Mouse (Mus musculus) midbrain, embryonic 13.5 days (tissue): ENCODE results near the gene Parp14. TPM values are rescaled to one million over a fixed set of nuclear protein-coding genes. Genes with fewer than 3 reads are reported as not detected.

Experiments used
- ATAC-seq: fragments of 200-750 bp; cut with Nextera tagmentation; 2 replicates; pipeline ENCODE4 v1.8.0; 2017; ENCODE audit warnings: mild to moderate bottlenecking, moderate TSS enrichment, moderate library complexity
- H3K27ac ChIP-seq: fragments of 300-500 bp; sonication (generic); 2 replicates; pipeline ENCODE4 v1.5.1; 2015; ENCODE audit warnings: inconsistent platforms, mild to moderate bottlenecking, moderate library complexity
- H3K27me3 ChIP-seq: fragments of 300-500 bp; sonication (generic); 2 replicates; pipeline ENCODE4 v1.6.1; 2015; ENCODE audit warnings: mild to moderate bottlenecking, inconsistent platforms
- H3K36me3 ChIP-seq: fragments of 300-500 bp; sonication (generic); 2 replicates; pipeline ENCODE4 v1.6.1; 2015; ENCODE audit warnings: mild to moderate bottlenecking, inconsistent platforms
- H3K4me1 ChIP-seq: fragments of 300-500 bp; sonication (generic); replicated peaks from 2 replicates; pipeline ENCODE4 v1.6.1; 2015; ENCODE audit warnings: inconsistent platforms
- H3K4me2 ChIP-seq: fragments of 300-500 bp; sonication (generic); replicated peaks from 2 replicates; pipeline ENCODE4 v1.6.1; 2015; ENCODE audit warnings: moderate library complexity, mild to moderate bottlenecking, inconsistent platforms
- H3K4me3 ChIP-seq: fragments of 300-500 bp; sonication (generic); replicated peaks from 2 replicates; pipeline ENCODE4 v1.5.1; 2015; ENCODE audit warnings: mild to moderate bottlenecking, inconsistent platforms
- H3K9ac ChIP-seq: fragments of 300-500 bp; sonication (generic); replicated peaks from 2 replicates; pipeline ENCODE4 v1.6.1; 2015; ENCODE audit warnings: mild to moderate bottlenecking, inconsistent platforms
- H3K9me3 ChIP-seq: fragments of 300-500 bp; sonication (generic); 2 replicates; pipeline ENCODE4 v1.6.1; 2016; ENCODE audit warnings: mild to moderate bottlenecking, inconsistent platforms
- WGBS: fragments of 180-500 bp; shearing (Covaris S2); methylation state at CpG from one replicate; pipeline ENCODE4 v1.1.7; 2015; 5-methylcytosine and 5-hydroxymethylcytosine counted together
- polyA plus RNA-seq: library from polyadenylated mRNA; unstranded; fragments of >200 nt; fragmentation: Nextera tagmentation; extraction: Ambion mirVana; gene quantifications from 2 replicates; pipeline ENCODE4 v1.2.1, GENCODE M21; 2015

Parp14 gene
- polyA plus RNA-seq: 0.24 and 0.35 TPM in 2 replicates

DNA sequence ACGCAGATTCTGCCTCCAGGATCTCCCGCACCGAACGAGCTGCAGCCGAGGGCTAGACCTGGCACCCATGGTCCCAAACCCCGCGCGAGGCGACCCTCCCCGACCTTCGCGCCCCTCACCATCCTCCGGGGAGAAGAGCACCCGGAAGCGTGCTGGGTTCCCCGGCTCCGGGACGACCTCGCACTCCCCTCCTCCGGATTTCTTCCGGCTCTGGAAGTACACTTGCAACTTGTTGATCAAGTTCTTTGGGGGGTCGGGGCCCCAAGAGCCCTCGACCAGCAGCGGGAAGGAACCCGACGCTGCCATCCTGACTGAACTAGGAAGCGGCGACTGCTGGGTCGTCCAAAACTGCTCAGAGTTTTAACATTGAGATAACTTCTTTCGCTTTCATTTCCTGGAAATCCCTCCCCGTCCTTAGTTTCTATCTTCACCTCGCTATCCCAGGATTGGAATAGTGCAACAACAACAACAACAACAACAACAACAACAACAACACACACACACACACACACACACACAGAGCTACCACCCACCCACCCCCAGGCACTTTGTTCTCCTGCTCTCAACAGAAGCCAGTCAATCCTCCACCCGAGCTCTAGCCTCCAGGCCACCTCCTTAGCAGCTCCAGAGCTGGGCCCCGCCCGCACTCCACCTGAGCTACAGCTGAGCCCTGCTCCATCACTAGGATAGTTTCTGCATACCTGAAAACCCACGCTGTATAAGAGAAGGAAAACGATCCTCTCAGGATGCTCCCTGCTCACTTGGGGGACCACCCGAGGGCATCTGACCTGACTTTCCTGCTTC, at the start of gene Parp14:
Parp14 (minus strand) TSS at position 497 of the 804 bp plus-strand sequence.
- peak within 1 kb of the TSS; percentile 46 for H3K4me3 ChIP-seq
- H3K9me3 ChIP-seq: no peaks in the 10 kb centered on the region
- no peaks in the 10 kb centered on the region for H3K36me3 ChIP-seq
- peak within 1 kb of the TSS; percentile 70 for H3K4me2 ChIP-seq
- peaks cover 13% of the 10 kb centered on the region for H3K4me1 ChIP-seq
- WGBS: 1% methylated on average over 36 of the region's 38 CpGs
- peaks cover 38% of the 10 kb centered on the region for H3K27me3 ChIP-seq
- ATAC-seq: peak; percentile 68
- no peak within 1 kb of the TSS for H3K27ac ChIP-seq
- peak within 1 kb of the TSS; percentile 56 for H3K9ac ChIP-seq

DNA sequence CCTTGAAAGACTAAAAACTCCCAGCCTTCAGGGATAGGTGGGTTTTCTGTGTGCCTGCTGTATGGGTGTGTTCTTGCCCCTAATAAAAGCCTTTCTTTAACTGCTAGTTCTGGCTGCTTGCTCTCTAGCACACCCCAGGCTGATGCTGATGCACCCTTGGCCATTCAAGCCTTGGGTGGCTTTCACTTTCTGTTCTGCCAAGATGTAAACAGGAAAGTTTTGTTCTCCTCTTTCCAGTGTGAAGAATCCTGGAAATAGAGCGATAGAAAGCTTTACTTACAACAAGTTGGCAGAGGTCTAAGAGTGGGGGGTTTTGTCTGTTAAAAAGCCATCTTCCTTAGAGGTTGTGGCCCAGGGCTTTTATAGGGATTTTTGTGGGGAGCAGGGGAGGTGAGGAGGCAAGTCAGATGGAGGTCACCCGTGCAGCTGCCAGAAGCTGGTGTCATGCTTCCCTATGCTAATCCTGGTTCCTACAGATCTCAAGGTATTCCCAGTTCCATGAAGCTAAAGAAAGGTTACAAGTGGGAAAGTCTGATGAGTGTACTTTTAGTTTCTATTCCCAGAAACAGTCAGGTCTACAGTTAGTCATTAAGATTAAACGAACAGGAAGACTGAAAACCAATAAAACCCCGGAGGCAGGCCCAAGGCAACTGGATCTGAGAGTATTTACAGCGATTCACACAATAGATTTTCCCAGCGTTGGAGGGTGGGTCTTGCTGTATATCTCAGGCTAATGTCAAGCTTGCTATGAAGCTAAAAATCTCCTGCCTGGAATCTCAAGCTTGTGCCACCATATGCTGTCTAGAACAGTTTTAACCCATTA, 47.6 kb upstream of the Parp14 start:
- Histone ChIP-seq H3K9me3 (no peaks in the 10 kb centered on the region), H3K36me3 (no peaks in the 10 kb centered on the region), H3K4me2 (no peak overlapping the region), H3K27ac (no peak overlapping the region), H3K4me1 (no peaks in the 10 kb centered on the region), H3K9ac (no peak overlapping the region), H3K4me3 (no peak overlapping the region), H3K27me3 (no peaks in the 10 kb centered on the region)
- whole genome bisulfite sequencing: 85% methylated on average over 6 of the region's 6 CpGs
- no peak for ATAC-seq

DNA sequence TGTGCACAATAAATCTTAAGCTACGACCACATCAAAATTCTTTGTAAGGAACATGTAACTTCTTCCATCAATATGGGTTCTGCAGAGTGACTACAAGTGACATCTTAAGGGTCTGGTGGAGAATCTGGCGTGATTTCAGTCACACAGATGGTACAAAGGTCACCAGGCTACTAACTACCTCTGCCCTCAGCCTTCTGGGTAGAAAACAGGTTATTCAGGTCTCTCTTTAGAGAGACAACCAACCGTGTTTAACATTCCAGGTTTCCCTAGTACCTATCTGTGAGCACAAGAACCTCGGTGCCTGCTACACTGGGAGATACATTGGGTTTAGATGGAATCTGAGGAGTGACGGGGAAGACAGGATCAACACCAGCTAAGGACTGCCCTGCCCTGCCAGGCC, 43.0 kb upstream of the Parp14 start:
- H3K9me3 ChIP-seq: no peaks in the 10 kb centered on the region
- H3K4me3 ChIP-seq: no peak overlapping the region
- 79% methylated on average over 5 of the region's 5 CpGs for WGBS
- no peak overlapping the region for H3K4me2 ChIP-seq
- no peaks in the 10 kb centered on the region for H3K27me3 ChIP-seq
- H3K9ac ChIP-seq: no peak overlapping the region
- no peaks in the 10 kb centered on the region for H3K4me1 ChIP-seq
- no peak for ATAC-seq
- H3K36me3 ChIP-seq: no peaks in the 10 kb centered on the region
- no peak overlapping the region for H3K27ac ChIP-seq

DNA sequence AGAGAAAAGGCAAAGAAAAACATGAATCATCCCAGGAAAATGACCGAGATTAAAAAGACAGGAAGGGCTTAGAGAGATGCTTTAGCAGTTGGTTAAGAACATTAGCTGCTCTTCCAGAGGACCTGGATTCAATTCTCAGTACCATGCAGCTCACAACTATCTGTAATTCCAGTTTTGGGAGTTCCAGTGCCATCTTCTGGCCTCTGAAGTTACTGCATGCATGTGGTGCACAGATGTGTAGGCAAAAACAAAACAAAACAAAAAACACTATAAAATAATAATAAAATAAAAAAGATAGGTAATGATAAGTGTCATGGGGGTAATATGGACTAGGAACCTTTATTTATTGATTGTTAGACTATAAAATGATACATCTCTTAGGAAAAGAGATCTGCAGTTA, 42.2 kb upstream of the Parp14 start:
- WGBS: 64% methylated on average over 1 of the region's 1 CpGs
- H3K4me1 ChIP-seq: no peaks in the 10 kb centered on the region
- no peak overlapping the region for H3K27ac ChIP-seq
- no peak overlapping the region for H3K4me3 ChIP-seq
- H3K9me3 ChIP-seq: no peaks in the 10 kb centered on the region
- no peak overlapping the region for H3K4me2 ChIP-seq
- H3K9ac ChIP-seq: no peak overlapping the region
- no peak for ATAC-seq
- no peaks in the 10 kb centered on the region for H3K27me3 ChIP-seq
- no peaks in the 10 kb centered on the region for H3K36me3 ChIP-seq

DNA sequence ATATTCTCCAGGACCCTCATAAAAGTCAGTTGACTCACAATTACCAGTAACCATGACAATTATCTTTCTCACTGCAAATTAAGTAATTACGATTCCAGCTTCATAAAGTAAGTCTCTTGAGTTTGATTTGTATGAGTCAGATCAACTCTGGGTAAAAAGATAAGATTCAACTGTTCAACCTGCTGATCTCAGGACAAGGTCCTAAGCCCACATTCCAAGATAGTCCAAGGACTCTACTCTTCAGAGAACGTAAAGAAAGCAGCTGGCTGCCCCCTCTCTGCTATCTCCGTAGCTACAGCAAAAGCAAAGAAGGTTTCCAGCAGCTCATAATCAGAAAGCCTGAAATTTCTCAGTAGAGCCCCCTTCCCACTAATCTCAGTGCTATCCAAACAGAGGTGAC, 40.1 kb upstream of the Parp14 start:
- H3K4me3 ChIP-seq: no peak overlapping the region
- ATAC-seq: no peak
- H3K4me1 ChIP-seq: no peaks in the 10 kb centered on the region
- no peaks in the 10 kb centered on the region for H3K27me3 ChIP-seq
- no peak overlapping the region for H3K9ac ChIP-seq
- no peak overlapping the region for H3K4me2 ChIP-seq
- H3K36me3 ChIP-seq: no peaks in the 10 kb centered on the region
- no peaks in the 10 kb centered on the region for H3K9me3 ChIP-seq
- WGBS: 82% methylated on average over 3 of the region's 3 CpGs
- H3K27ac ChIP-seq: no peak overlapping the region

DNA sequence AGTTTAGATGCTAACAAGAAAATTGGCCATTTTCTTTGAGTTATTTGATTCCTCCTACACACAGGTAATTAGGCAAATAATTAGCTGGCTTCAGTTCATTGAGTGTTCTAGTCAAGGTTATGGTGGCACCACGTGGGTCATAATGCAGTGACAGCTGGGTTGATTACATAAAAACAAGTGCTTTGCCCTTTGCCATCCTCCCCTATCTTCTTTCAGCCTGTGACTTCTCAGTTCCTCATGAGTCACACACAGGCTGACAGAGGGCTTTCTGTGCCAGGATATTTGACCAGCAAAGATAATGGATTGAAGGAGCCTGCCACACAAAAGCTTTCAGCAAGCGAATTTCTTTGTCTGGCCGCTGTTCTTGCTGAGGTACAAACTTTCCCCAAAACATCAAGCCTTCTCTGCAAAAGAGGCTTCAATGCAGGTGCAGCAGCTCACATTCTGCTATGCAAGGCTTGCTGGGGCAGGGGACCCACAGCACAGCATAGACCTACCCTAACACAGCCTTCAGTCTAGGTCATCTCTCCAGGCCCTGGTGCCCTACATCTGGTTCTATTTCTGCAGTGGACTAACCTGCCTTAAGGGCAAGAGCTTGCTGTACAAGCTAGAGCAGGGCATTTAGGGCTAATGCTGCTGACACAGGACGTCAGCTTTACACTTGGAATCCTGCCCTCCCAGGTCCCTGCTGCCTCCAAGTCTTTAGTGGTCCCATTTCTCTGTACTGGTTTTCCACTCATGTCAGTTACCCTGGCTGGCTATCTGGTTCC, 36.3 kb upstream of the Parp14 start:
- 67% methylated on average over 4 of the region's 4 CpGs for WGBS
- no peak for ATAC-seq
- no peaks in the 10 kb centered on the region for H3K4me1 ChIP-seq

DNA sequence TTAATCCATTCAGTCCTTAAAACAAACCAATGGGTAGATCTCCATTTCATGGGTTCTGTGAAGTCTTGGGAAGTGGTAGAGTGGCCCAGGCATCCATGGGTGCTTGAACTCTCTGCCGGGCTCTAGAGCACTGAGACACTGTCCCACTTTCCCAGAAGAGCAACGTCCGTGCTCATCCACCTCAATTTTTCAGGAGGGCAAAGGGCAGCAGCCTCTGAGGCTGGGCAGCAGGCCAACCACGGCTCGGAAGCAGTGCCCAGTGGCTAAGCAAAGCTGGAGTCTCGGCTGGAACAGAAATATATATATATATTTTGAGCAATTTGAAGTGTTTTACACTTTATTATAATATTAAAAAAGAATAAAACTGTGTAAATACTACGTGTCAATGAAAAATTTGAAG, 35.5 kb upstream of the Parp14 start:
- ATAC-seq: no peak

More for the DNA sequence above, 36.3 kb upstream of the Parp14 start:
- H3K9ac ChIP-seq: no peak overlapping the region
- no peaks in the 10 kb centered on the region for H3K36me3 ChIP-seq
- no peaks in the 10 kb centered on the region for H3K9me3 ChIP-seq
- H3K27ac ChIP-seq: no peak overlapping the region
- no peaks in the 10 kb centered on the region for H3K27me3 ChIP-seq
- H3K4me3 ChIP-seq: no peak overlapping the region
- no peak overlapping the region for H3K4me2 ChIP-seq

DNA sequence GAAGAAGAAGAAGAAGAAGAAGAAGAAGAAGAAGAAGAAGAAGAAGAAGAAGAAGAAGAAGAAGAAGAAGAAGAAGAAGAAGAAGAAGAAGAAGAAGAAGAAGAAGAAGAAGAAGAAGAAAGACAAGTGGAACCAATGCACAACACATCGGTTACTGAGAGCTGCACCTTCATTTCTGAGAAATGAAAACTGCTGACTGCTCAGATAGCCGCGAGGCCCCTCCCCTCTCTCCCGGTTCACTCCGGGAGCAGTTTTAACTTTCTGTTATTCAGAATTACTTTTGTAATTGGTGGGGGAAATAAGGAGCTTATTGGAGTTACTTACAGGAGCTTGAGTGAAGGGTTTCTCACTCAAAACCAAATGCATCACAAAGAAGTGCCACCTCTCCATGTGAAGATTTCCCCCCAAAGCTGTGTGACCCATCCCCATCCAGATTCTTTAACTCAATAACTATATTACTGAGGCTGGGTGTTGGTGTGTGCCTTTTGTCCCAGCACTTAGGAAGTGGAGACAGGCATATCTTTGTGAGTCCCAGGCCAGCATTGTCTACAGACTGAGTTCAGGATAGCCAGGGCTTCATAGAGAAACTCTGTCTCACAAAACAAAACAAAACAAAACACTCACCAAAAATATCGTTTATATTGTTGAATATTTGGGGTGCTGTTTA, 34.6 kb upstream of the Parp14 start:
- Histone ChIP-seq H3K9me3 (no peaks in the 10 kb centered on the region), H3K9ac (no peak overlapping the region), H3K4me2 (no peak overlapping the region), H3K4me1 (no peaks in the 10 kb centered on the region), H3K27ac (no peak overlapping the region), H3K27me3 (no peaks in the 10 kb centered on the region), H3K36me3 (no peaks in the 10 kb centered on the region), H3K4me3 (no peak overlapping the region)
- WGBS: 81% methylated on average over 6 of the region's 6 CpGs
- ATAC-seq: no peak

More for the DNA sequence above, 35.5 kb upstream of the Parp14 start:
- H3K4me2 ChIP-seq: no peak overlapping the region
- H3K9me3 ChIP-seq: no peaks in the 10 kb centered on the region
- H3K4me3 ChIP-seq: no peak overlapping the region
- no peaks in the 10 kb centered on the region for H3K4me1 ChIP-seq
- WGBS: 83% methylated on average over 7 of the region's 7 CpGs
- no peaks in the 10 kb centered on the region for H3K27me3 ChIP-seq
- no peak overlapping the region for H3K27ac ChIP-seq
- no peaks in the 10 kb centered on the region for H3K36me3 ChIP-seq
- H3K9ac ChIP-seq: no peak overlapping the region

DNA sequence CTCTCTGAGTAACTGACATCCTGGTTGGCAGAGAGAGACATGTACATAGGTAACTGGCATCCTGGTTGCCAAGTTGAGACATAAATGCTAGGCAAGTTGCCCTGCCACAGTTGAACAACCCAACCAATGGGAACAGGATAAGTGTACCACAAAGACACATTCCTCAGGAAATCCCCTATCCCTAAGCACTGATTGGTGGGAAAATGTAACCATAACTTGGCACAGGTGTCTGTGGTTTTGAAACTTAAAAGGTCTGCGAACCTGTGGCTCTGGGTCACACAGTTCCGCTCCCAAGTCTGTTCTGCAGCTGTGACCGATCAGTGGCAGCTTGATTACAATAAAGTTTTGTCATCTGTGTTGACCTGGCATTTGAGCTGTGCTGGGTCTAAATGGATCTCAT, 34.0 kb upstream of the Parp14 start:
- H3K9me3 ChIP-seq: no peaks in the 10 kb centered on the region
- no peak overlapping the region for H3K9ac ChIP-seq
- no peaks in the 10 kb centered on the region for H3K36me3 ChIP-seq
- H3K4me3 ChIP-seq: no peak overlapping the region
- no peak overlapping the region for H3K27ac ChIP-seq
- no peak overlapping the region for H3K4me2 ChIP-seq
- H3K27me3 ChIP-seq: no peaks in the 10 kb centered on the region
- H3K4me1 ChIP-seq: no peaks in the 10 kb centered on the region
- ATAC-seq: no peak
- 99% methylated on average over 3 of the region's 3 CpGs for WGBS

DNA sequence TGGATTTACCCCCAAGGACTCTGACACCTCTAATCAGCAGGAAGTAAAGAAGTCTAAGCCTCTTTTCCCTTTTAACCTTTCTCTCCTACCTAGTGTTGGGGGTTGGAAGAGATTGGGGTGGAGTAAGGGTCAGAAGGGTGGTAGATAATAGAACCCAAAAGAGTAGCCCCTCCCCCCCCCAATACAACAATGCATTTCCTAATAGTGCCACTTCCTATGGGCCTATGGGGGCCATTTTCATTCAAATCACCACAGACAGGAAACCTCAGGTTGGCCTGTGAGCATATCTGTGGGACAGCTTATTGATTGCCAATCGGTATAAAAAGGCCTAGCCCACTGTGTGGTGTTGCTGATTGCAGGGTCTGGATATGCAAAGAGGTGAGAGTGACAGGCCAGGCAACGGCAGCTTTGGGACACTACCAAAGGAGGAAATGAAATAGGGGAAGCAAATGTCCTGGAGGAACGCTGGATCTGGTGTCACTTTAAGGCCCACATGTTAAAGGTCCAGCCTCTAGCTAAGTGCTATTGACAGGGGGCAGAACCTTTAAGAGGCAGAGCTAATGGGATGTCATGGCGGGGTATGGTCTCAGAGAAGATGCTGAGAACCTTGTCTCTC, 32.9 kb upstream of the Parp14 start:
- no peak for ATAC-seq
- Histone ChIP-seq H3K9me3 (no peaks in the 10 kb centered on the region), H3K27ac (no peak overlapping the region), H3K27me3 (no peaks in the 10 kb centered on the region), H3K4me1 (no peaks in the 10 kb centered on the region), H3K4me3 (no peak overlapping the region), H3K36me3 (no peaks in the 10 kb centered on the region), H3K4me2 (no peak overlapping the region), H3K9ac (no peak overlapping the region)
- 79% methylated on average over 4 of the region's 4 CpGs for WGBS

DNA sequence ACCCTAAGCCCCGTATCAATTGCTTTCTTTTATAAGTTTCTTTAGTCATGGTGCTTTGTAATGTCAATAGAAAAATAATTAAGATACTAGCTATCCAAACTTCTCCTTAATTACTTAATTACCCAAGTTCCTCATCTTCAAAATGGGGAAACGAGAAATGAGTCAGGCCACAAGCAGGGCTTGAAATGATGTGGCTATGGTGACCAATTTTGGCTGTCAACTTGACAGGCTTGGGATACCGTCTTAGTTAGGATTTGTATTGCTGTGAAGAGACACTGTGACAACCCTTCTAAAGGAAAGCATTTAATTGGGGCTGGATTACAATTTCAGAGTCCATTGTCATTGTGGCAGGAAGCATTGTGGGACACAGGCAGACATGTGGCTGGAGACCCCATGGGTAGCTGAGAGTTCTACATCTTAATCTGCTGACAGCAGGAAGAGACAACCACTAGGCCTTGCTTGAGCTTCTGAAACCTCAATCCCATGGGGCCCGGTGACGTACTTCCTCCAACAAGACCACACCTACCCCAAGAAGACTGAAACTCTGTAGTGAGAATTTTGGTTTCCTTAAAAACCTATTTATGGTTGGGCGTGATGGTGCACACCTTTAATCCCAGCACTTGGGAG, 31.8 kb upstream of the Parp14 start:
- Histone ChIP-seq H3K9ac (no peak overlapping the region), H3K27me3 (no peaks in the 10 kb centered on the region), H3K36me3 (no peaks in the 10 kb centered on the region), H3K27ac (no peak overlapping the region), H3K4me1 (no peaks in the 10 kb centered on the region), H3K9me3 (no peaks in the 10 kb centered on the region), H3K4me3 (no peak overlapping the region), H3K4me2 (no peak overlapping the region)
- ATAC-seq: no peak
- 80% methylated on average over 6 of the region's 6 CpGs for WGBS
